Mouse (Mus musculus) thymus, adult 2 months (tissue): Measurements from ENCODE around the gene Gm11214.

ENCODE experiments used
- CTCF ChIP-seq: fragments of 200-500 bp; IDR thresholded peaks from 2 replicates; pipeline ENCODE4 v1.5.1; 2012; ENCODE audit warnings: mild to moderate bottlenecking, control low read depth, low read length, moderate library complexity, borderline replicate concordance; ENCODE audit not compliant: control insufficient read depth, poor library complexity, insufficient read depth; ENCODE audit errors: extremely low read depth
- POLR2A ChIP-seq: fragments of 200-500 bp; IDR thresholded peaks from 2 replicates; pipeline ENCODE4 v1.6.1; 2012; ENCODE audit warnings: mild to moderate bottlenecking, low read length, control low read depth, moderate library complexity; ENCODE audit not compliant: control insufficient read depth, poor library complexity, insufficient read depth; ENCODE audit errors: extremely low read depth

- TF ChIP-seq POLR2A (no peak), CTCF (no peak)
Measured at GRCm38 (mm10) chr4:63702006-63702704, 39.0 kb upstream of the Gm11214 start.
